Mouse (Mus musculus) embryo, embryonic 9.5 days (tissue): ENCODE measurements around the gene Ksr2.

ENCODE experiments used
- DNase-seq: peaks from one replicate; pipeline ENCODE4 v3.0.0-alpha.2; 2017; ENCODE audit errors: extremely low spot score

Ksr2 gene

GRCm38 (mm10) chr5:117482013-117482412 lies 68.2 kb downstream of the Ksr2 start:
- no peak for DNase-seq

- DNase-seq, result no peak
These were observed 71.6 kb downstream of the Ksr2 start for GRCm38 (mm10) chr5:117485411-117485810.

- no peak for DNase-seq
These were observed 72.3 kb downstream of the Ksr2 start for GRCm38 (mm10) chr5:117486092-117486491.

- DNase-seq, result no peak
These were observed 74.4 kb downstream of the Ksr2 start for GRCm38 (mm10) chr5:117488155-117488554.

GRCm38 (mm10) chr5:117488670-117489325 lies 75.0 kb downstream of the Ksr2 start:
- DNase-seq, result no peak

GRCm38 (mm10) chr5:117492933-117493863 lies 79.4 kb downstream of the Ksr2 start:
- DNase-seq, result peak; percentile 70

- DNase-seq, result peak; percentile 73
These were observed 80.1 kb downstream of the Ksr2 start for GRCm38 (mm10) chr5:117493947-117494346.

GRCm38 (mm10) chr5:117497084-117497483 lies 83.3 kb downstream of the Ksr2 start:
- DNase-seq, result no peak

- no peak for DNase-seq
These were observed 88.8 kb downstream of the Ksr2 start for GRCm38 (mm10) chr5:117502611-117503010.

- DNase-seq, result no peak
These were observed 90.6 kb downstream of the Ksr2 start for GRCm38 (mm10) chr5:117504431-117504830.

- peak; percentile 55 for DNase-seq
These were observed 91.4 kb downstream of the Ksr2 start for GRCm38 (mm10) chr5:117505204-117505603.

GRCm38 (mm10) chr5:117505769-117506168 lies 92.0 kb downstream of the Ksr2 start:
- DNase-seq, result no peak

- DNase-seq, result peak; percentile 61
These were observed 92.6 kb downstream of the Ksr2 start for GRCm38 (mm10) chr5:117506406-117506805.

- peak; percentile 57 for DNase-seq
These were observed 95.9 kb downstream of the Ksr2 start for GRCm38 (mm10) chr5:117509511-117510375.

GRCm38 (mm10) chr5:117510864-117511263 lies 97.1 kb downstream of the Ksr2 start:
- no peak for DNase-seq

- DNase-seq, result no peak
These were observed 101.6 kb downstream of the Ksr2 start for GRCm38 (mm10) chr5:117515396-117515795.

- no peak for DNase-seq
These were observed 102.1 kb downstream of the Ksr2 start for GRCm38 (mm10) chr5:117515861-117516260.

GRCm38 (mm10) chr5:117516597-117516996 lies 102.8 kb downstream of the Ksr2 start:
- DNase-seq, result peak; percentile 74

GRCm38 (mm10) chr5:117519858-117520495 lies 106.2 kb downstream of the Ksr2 start:
- no peak for DNase-seq

GRCm38 (mm10) chr5:117521156-117521555 lies 107.4 kb downstream of the Ksr2 start:
- no peak for DNase-seq

- no peak for DNase-seq
These were observed 107.9 kb downstream of the Ksr2 start for GRCm38 (mm10) chr5:117521701-117522100.
